Mouse (Mus musculus): ENCODE data around the gene Carnmt1.

GRCm38 (mm10) chr19:18650473-18650872, 20.1 kb upstream of the Carnmt1 start:
- TF ChIP-seq CTCF (IDR thresholded peaks at IDR 0.05; ENCODE audit: low read depth) (no peak), EP300 (optimal IDR thresholded peaks at IDR 0.05) (no peak)
